Mouse (Mus musculus): ENCODE measurements around the gene Wdr6. TPM values are rescaled to one million over a fixed set of nuclear protein-coding genes. Genes with fewer than 3 reads are reported as not detected.

Gene Wdr6
- polyA plus RNA-seq, 2 experiments: 8.4 TPM

DNA sequence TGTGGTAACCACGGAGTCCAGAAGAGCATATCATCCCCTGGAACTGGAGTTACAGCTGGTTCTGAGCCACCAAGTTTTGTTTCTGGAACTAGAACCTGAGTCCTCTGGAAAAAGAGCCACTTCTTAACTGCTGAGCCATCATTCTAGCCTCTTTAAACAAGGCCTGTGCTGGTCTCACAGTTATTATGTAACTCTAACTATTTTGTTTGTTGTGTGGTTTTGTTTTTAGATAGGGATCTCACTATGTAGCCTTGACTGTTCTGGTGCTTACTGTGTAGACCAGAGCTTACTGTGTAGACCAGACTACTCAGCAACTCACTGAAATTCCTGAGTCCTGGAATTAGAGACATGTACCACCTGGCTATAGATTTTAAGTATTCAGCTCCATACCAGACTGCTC is 31.7 kb downstream of the Wdr6 start:
- DNase-seq (ENCODE audit: low read depth in 3 of 3, low spot score in 3 of 3) (no peak), ATAC-seq (ENCODE audit: insufficient read depth) (no peak)
- H3K9me3 ChIP-seq (ENCODE audit: control insufficient read depth, low read length): no peaks in the 10 kb centered on the region
- H3K27ac ChIP-seq: no peak overlapping the region
- H3K4me2 ChIP-seq (ENCODE audit: low read depth): no peak overlapping the region
- H3K4me1 ChIP-seq (replicated peaks; ENCODE audit: control insufficient read depth in 2 of 2, insufficient read depth in 2 of 2, low read length in 1 of 2): peaks cover 2 to 4% of the 10 kb centered on the region in 2 experiments; a peak in 2 of 4 replicates
- WGBS (ENCODE audit: insufficient replicate concordance): 91% methylated on average over 1 of the region's 1 CpGs
- H3K27me3 ChIP-seq (ENCODE audit: control insufficient read depth, insufficient read depth, low read length): no peaks in the 10 kb centered on the region
- peaks cover 76% of the 10 kb centered on the region for H3K36me3 ChIP-seq (replicated peaks; ENCODE audit: control insufficient read depth, insufficient read depth, low read depth)
- TF ChIP-seq CTCF (IDR thresholded peaks at IDR 0.05; ENCODE audit: low read depth): no peak
- TF ChIP-seq EP300 (IDR thresholded peaks at IDR 0.05; ENCODE audit: low read depth): no peak
- H3K9ac ChIP-seq (replicated peaks): no peak overlapping the region
- no peak overlapping the region for H3K4me3 ChIP-seq (ENCODE audit: insufficient read depth in 1 of 2, low read depth in 2 of 2, low read length in 2 of 2)

DNA sequence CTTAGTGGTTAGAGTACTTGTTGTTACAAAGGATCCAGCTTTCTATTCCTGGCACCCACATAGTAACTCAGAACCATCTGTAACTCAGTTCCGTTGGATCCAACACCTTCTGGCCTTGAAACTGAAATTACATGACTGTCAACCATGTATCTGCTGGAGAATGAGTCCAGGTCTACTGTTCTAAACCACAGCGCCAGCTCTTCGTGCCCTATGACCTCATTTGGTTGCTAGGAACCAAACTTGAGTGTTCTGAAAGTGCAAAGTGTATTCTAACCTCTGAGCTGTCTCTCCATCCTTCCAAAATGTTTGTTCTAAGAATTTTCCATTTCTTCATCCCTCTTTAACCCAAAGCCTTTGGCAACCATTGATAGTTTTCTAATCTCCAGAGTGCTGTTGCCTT is 32.6 kb downstream of the Wdr6 start:
- no peak for ATAC-seq (ENCODE audit: insufficient read depth)
- TF ChIP-seq EP300 (IDR thresholded peaks at IDR 0.05; ENCODE audit: low read depth) (no peak), CTCF (IDR thresholded peaks at IDR 0.05; ENCODE audit: low read depth) (no peak)
- peaks cover 2 to 4% of the 10 kb centered on the region in 2 experiments; a peak in 2 of 4 replicates for H3K4me1 ChIP-seq (replicated peaks; ENCODE audit: control insufficient read depth in 2 of 2, insufficient read depth in 2 of 2, low read length in 1 of 2)
- H3K4me3 ChIP-seq (ENCODE audit: insufficient read depth in 1 of 2, low read depth in 2 of 2, low read length in 2 of 2): no peak overlapping the region
- peaks cover 81% of the 10 kb centered on the region for H3K36me3 ChIP-seq (replicated peaks; ENCODE audit: control insufficient read depth, insufficient read depth, low read depth)
- no peak overlapping the region for H3K4me2 ChIP-seq (ENCODE audit: low read depth)
- H3K27ac ChIP-seq: no peak overlapping the region
- DNase-seq (ENCODE audit: low read depth in 3 of 3, low spot score in 3 of 3): no peak
- no peak overlapping the region for H3K9ac ChIP-seq (replicated peaks)
- no peaks in the 10 kb centered on the region for H3K27me3 ChIP-seq (ENCODE audit: control insufficient read depth, insufficient read depth, low read length)
- WGBS (ENCODE audit: insufficient replicate concordance): 94% methylated on average over 3 of the region's 3 CpGs
- no peaks in the 10 kb centered on the region for H3K9me3 ChIP-seq (ENCODE audit: control insufficient read depth, low read length)

DNA sequence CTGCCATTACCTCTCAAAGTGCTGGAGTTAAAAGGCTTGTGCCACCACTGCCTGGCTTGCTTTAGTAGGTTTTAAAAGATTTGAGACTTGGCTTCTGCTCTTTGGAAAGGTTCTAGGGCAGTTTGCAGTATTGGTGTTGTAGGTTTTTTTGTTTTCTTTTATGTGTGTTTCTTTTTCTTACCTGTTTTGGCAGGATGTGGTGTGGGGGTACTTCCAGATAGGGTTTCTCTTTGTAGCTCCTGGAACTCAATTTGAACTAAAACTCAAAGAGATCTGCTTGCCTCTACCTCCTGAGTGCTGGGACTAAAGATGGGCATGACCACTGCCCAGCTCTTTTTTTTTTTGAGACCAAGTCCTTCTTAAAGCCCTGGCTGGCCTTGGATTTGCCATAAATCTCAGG is 37.7 kb downstream of the Wdr6 start:
- no peaks in the 10 kb centered on the region for H3K27me3 ChIP-seq (ENCODE audit: control insufficient read depth, insufficient read depth, low read length)
- no peaks in the 10 kb centered on the region for H3K9me3 ChIP-seq (ENCODE audit: control insufficient read depth, low read length)
- H3K4me2 ChIP-seq (ENCODE audit: low read depth): no peak overlapping the region
- no peak for DNase-seq (ENCODE audit: low read depth in 3 of 3, low spot score in 3 of 3)
- H3K4me1 ChIP-seq (replicated peaks; ENCODE audit: control insufficient read depth in 2 of 2, insufficient read depth in 2 of 2, low read length in 1 of 2): no peaks in the 10 kb centered on the region
- H3K36me3 ChIP-seq (replicated peaks; ENCODE audit: control insufficient read depth, insufficient read depth, low read depth): peaks cover 77% of the 10 kb centered on the region
- H3K9ac ChIP-seq (replicated peaks): no peak overlapping the region
- H3K27ac ChIP-seq: no peak overlapping the region
- TF ChIP-seq EP300 (IDR thresholded peaks at IDR 0.05; ENCODE audit: low read depth) (no peak), CTCF (IDR thresholded peaks at IDR 0.05; ENCODE audit: low read depth) (no peak)
- ATAC-seq (ENCODE audit: insufficient read depth): no peak
- no peak overlapping the region for H3K4me3 ChIP-seq (ENCODE audit: insufficient read depth in 1 of 2, low read depth in 2 of 2, low read length in 2 of 2)

DNA sequence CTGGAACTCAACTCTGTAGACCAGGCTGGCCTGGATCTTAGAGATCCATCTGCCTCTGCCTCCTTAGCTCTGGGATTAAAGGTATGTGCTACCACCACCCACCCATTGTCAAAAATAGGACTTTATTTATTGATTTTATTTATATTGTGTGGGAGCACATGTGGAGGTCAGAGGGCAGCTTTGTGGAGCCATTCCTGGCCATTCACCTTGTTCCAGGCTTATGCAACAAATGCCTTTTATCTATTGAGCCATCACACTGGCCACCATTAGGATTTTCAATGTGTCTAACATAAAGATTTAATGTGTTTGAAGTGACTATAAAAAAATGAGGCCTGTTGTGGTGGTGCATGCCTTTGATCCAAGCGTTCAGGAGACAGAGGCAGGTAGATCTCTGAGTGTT is 47.0 kb downstream of the Wdr6 start:
- Histone ChIP-seq H3K4me1 (replicated peaks; ENCODE audit: control insufficient read depth in 2 of 2, insufficient read depth in 2 of 2, low read length in 1 of 2) (no peaks in the 10 kb centered on the region), H3K4me3 (ENCODE audit: insufficient read depth in 1 of 2, low read depth in 2 of 2, low read length in 2 of 2) (no peak overlapping the region), H3K27me3 (ENCODE audit: control insufficient read depth, insufficient read depth, low read length) (no peaks in the 10 kb centered on the region), H3K4me2 (ENCODE audit: low read depth) (no peak overlapping the region), H3K9ac (replicated peaks) (no peak overlapping the region), H3K36me3 (replicated peaks; ENCODE audit: control insufficient read depth, insufficient read depth, low read depth) (peaks cover 82% of the 10 kb centered on the region), H3K9me3 (ENCODE audit: control insufficient read depth, low read length) (no peaks in the 10 kb centered on the region), H3K27ac (no peak overlapping the region)
- TF ChIP-seq EP300 (IDR thresholded peaks at IDR 0.05; ENCODE audit: low read depth) (no peak), CTCF (IDR thresholded peaks at IDR 0.05; ENCODE audit: low read depth) (no peak)
- no peak for DNase-seq (ENCODE audit: low read depth in 3 of 3, low spot score in 3 of 3)
- 80% methylated on average over 1 of the region's 1 CpGs for WGBS (ENCODE audit: insufficient replicate concordance)
- no peak for ATAC-seq (ENCODE audit: insufficient read depth)

DNA sequence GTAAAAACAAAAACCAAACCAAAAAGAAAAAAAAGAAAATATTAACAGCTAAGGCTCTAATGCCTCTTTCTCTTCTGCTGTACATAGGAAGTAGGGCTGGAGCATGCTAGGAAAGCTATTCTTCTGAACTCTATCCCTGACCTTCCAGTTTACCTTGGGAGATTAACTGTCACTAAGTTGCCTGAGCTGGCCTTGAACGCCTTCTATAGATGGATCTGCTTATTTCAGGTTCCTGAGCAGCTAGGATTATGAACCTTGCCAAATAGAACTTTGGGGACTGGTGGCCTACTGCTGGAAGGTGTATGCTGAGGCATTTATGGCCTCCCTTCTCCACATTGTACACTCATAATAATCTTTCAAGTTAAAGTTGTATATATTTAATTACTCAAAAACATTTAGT is 47.6 kb downstream of the Wdr6 start:
- no peak overlapping the region for H3K4me3 ChIP-seq (ENCODE audit: insufficient read depth in 1 of 2, low read depth in 2 of 2, low read length in 2 of 2)
- no peak overlapping the region for H3K4me2 ChIP-seq (ENCODE audit: low read depth)
- TF ChIP-seq CTCF (IDR thresholded peaks at IDR 0.05; ENCODE audit: low read depth) (no peak), EP300 (IDR thresholded peaks at IDR 0.05; ENCODE audit: low read depth) (no peak)
- DNase-seq (ENCODE audit: low read depth in 3 of 3, low spot score in 3 of 3) (no peak), ATAC-seq (ENCODE audit: insufficient read depth) (no peak)
- H3K27me3 ChIP-seq (ENCODE audit: control insufficient read depth, insufficient read depth, low read length): no peaks in the 10 kb centered on the region
- H3K27ac ChIP-seq: no peak overlapping the region
- H3K9me3 ChIP-seq (ENCODE audit: control insufficient read depth, low read length): no peaks in the 10 kb centered on the region
- no peak overlapping the region for H3K9ac ChIP-seq (replicated peaks)
- no peaks in the 10 kb centered on the region for H3K4me1 ChIP-seq (replicated peaks; ENCODE audit: control insufficient read depth in 2 of 2, insufficient read depth in 2 of 2, low read length in 1 of 2)
- WGBS (ENCODE audit: insufficient replicate concordance): 81% methylated on average over 1 of the region's 1 CpGs
- H3K36me3 ChIP-seq (replicated peaks; ENCODE audit: control insufficient read depth, insufficient read depth, low read depth): peaks cover 77% of the 10 kb centered on the region

Data from liver, embryonic 14.5 days (tissue).